Mouse (Mus musculus) left cerebral cortex, postnatal 10 days (tissue): ENCODE measurements around the gene Vmn1r231. TPM values are rescaled to one million over a fixed set of nuclear protein-coding genes. Genes with fewer than 3 reads are reported as not detected.

ENCODE experiments used
- DNase-seq, 2 experiments: peaks; one replicate each; pipeline ENCODE4 v3.0.0; 2021 to 2022; ENCODE audit warnings: low spot score in 2 of 2, mixed read lengths in 1 of 2; ENCODE audit errors: extremely low spot score in 1 of 2
- intact Hi-C: fragments of 180-260 bp; cut with DNase I; formaldehyde crosslinking; loops from one replicate; pipeline ENCODE4 v1.15.1; 2025
- total RNA-seq, 2 experiments: library from RNA; stranded (reverse); gene quantifications; 2 replicates each; pipeline ENCODE4 v1.2.3; 2021

Vmn1r231 gene
- not detected for total RNA-seq

DNA sequence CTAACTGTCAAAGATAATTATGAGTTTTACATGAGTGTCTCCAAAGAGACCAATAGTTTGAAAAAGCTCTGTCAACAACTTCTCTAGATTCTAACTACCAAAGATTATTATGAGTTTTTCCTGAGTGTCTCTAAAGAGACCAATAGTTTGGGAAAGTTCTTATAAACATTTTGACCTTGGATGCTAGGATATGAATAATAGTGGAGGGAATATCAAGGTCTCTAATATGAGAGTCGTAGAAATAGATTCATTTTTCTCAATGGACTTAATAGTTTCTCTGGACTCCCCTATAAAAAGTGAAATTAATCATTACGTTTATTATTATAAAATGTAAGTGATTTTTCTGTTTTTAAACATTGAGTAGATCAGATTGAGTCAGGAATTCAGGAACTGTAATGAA, at the start of gene Vmn1r231:
Vmn1r231 (minus strand) TSS at position 101 of the 400 bp plus-strand sequence.
- intact Hi-C loops: no loop called here
- DNase-seq: no peak

DNA sequence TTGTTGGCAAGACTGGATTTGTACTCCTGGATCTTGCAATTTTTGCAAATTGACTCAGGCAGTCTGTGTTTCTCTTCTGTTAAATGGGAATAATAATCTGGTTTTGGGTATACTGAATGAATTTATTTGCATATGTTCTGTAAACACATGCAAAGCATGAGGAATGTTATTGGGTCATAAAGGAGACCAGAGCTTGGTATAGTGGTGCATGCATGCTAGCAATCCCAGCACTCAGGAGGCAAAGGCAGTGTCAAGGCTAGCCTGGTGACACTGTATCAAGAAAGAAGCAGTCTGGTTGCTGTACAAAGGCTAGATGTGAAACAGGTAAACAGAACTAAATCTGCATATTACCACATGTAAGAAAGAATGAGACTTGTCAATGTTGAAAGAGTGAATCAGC, 41.7 kb upstream of the Vmn1r231 start:
- intact Hi-C loops: loop anchor here (10.0 kb wide), 1 partner anchor 1488 kb away; no protein-coding TSS in a partner anchor
- no peak for DNase-seq

DNA sequence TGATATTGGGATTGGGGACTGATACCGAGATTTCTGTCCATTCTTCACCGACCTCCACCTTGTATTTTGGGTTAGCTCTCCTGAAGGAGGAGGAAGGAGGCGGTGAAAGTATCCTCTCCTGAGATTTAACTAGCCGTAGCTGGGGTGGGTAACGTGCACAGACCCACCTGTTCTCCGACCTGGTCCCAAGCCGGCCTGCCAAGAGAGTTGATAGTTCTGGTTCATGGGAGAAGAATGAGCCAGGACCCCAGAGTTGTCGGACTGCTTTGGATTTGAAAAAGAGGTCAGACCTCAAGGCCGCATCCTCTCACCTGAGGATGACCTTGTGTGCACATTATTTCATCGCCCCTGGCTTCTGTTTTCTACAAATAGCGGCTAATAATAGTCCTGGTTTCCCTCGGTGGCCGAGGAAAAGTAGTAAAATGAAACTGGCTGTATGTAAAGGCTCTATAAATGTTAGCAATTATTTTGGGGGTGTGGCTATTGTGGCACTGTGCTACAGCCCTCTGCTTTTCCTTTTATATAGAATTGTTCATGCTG, 41.2 kb upstream of the Vmn1r231 start:
- intact Hi-C loops: loop anchor here (10.0 kb wide), 1 partner anchor 1489 kb away; no protein-coding TSS in a partner anchor

DNA sequence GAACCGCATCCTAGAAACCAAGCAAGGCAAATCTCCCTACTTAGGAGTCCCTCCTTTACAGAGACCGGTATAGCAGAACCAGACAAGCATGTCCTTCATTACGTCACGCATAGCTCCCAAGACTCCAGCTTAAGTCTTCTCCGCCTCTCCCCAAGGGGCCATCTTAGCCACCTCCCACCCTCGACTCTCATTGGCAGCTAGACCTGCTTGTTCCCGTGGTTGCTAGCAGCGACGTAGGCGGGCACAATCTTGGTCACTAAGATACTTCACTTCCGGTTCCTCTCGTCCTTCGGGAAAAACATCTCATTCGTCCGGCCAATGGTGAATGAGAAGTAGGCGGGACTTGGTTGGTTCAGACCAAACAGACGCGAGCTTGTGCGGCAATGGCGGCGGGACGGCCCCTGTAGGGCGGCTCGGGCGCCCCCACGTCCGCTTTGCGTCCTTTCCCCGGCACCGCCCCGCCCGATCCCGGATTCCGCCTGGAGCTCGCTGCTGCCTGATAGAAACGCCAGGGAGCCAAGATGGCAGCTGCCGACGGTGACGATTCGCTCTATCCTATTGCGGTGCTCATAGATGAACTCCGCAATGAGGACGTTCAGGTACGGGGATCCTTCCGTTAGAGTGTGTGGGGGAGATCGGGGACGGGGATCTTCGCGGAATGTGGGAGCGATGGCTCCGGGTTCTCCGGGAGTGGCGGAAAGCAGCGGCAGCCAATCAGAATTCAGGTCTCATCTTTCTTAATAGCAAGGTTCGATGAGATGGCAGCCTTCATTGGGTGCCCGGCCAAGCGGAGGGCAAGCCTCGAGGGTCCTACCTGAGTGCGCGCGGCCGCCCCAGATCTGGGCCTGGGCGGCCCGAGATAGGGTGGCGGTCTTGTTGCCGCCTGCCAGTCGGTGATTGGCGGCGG, 40.3 kb upstream of the Vmn1r231 start, which contains the start of gene Ppp2r1a:
Ppp2r1a (plus strand) TSS at position 327 of the 907 bp plus-strand sequence.
- intact Hi-C loops: loop anchor here (2.0 to 10.0 kb wide), 2 partner anchors 64 to 1490 kb away; partner anchors contain the start of gene Zfp160
- peak; percentile 99 to 100 for DNase-seq

More for the DNA sequence above, 41.2 kb upstream of the Vmn1r231 start:
- DNase-seq: no peak

DNA sequence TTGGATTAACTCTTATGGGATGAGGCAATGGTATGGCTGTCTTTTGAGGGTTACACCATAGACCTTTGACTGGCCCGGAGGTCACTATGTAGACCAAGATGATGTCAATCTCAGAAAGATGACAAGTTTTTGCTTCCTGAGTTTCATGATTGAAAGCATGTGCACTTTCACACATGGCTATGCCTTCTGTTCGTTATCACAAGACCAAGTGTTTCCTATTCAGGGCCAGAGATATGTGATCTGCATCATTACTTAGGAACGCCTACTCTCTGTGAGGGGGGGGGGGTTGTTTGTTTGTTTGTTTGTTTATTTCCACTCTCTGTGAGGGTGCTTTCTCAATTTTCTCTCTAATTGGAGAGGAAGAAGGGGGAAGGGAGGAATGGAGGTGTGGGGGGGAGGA, 39.3 kb upstream of the Vmn1r231 start:
- DNase-seq: no peak
- intact Hi-C loops: loop anchor here (2.0 to 10.0 kb wide), 2 partner anchors 65 to 1491 kb away; partner anchors contain the start of gene Zfp160

DNA sequence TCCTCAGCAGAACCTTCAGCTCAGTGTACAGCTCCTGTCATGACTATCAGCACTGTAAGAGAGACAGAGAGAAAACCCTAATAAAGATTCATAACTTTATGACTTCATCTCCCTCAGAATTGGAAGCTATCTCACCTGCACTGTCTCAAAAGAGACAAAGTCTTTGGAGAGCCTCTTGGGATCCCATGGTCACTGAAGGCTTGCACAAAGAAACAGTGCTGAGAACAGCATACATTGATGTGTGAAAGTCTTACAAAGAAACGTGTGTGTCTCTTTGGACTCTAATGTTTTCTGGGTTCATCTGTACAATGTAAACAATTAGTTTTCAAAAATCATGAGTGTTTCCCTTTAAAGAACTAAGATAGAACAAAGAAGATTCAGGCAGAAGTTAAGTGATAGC, 14.7 kb upstream of the Vmn1r231 start, which contains the start of gene Vmn1r232:
Vmn1r232 (minus strand) TSS at position 101 of the 400 bp plus-strand sequence.
- DNase-seq: no peak
- intact Hi-C loops: no loop called here

DNA sequence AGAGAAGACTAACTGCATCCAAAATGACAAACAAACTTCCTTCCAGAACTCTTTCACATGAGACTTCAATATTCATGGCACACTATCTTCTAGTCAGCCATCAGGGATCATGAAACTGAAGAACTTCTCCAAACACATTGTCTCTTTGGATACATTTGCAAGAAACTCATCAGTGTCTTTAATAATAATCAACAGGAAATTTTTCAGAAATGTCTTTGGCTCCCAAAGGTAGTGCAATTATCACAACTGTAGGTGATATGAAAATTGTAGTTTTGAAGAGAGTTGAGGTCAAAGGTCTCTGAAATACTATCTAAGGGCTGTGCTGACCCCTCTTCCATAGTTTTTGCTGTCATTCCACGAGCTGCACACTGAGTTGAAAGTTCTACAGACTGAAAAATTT, 64.7 kb downstream of the Vmn1r231 start, which contains the start of gene Vmn1r230:
Vmn1r230 (plus strand) TSS at position 301 of the 400 bp plus-strand sequence.
- no peak for DNase-seq
- intact Hi-C loops: no loop called here

Other genes starting within 250 kb of the Vmn1r231 start
- gene Vmn1r226, start 222.2 kb downstream of the Vmn1r231 start, total RNA-seq: not detected
- not detected for gene Vmn1r227, start 175.2 kb downstream of the Vmn1r231 start, total RNA-seq
- gene Vmn1r228, start 118.9 kb downstream of the Vmn1r231 start, total RNA-seq: not detected
- gene Vmn1r229, start 93.5 kb downstream of the Vmn1r231 start, total RNA-seq: under 1 TPM; 0.10 to 0.11 TPM
- gene Vmn1r230, start 64.6 kb downstream of the Vmn1r231 start, total RNA-seq: not detected
- gene Vmn1r232, start 14.6 kb upstream of the Vmn1r231 start, total RNA-seq: not detected
- 100 to 1,000 TPM; 797 to 816 TPM for gene Ppp2r1a, start 40.2 kb upstream of the Vmn1r231 start, total RNA-seq
- gene Vmn1r233, start 91.4 kb upstream of the Vmn1r231 start, total RNA-seq: not detected
- 10 to 100 TPM; 22.8 to 24.6 TPM for gene Zfp160, start 103.8 kb upstream of the Vmn1r231 start, total RNA-seq